Mouse (Mus musculus): ENCODE measurements around the gene Jak1.

GRCm38 (mm10) chr4:101292736-101293541, 27.9 kb upstream of the Jak1 start:
- TF ChIP-seq GATA1 (IDR thresholded peaks at IDR 0.05; ENCODE audit: low read length), result no peak
- no peak for TF ChIP-seq TAL1 (IDR thresholded peaks at IDR 0.05; ENCODE audit: low read length)

Data from erythroblast, embryonic 14.5 days (primary cell).